Mouse (Mus musculus): ENCODE measurements around the gene Ccni. TPM values are rescaled to one million over a fixed set of nuclear protein-coding genes. Genes with fewer than 3 reads are reported as not detected.

Ccni gene
- total and polyA plus RNA-seq, 3 experiments, result 34.7 to 91.6 (median 82.1) TPM

GRCm38 (mm10) chr5:93183311-93183710 is 23.0 kb downstream of the Ccni start:
- H3K9me3 ChIP-seq (replicated peaks; ENCODE audit: low read length), result no peaks in the 10 kb centered on the region
- peaks cover 45 to 80% of the 10 kb centered on the region in 2 experiments for H3K36me3 ChIP-seq (replicated peaks in 1 of 2; ENCODE audit: control insufficient read depth in 1 of 2, insufficient read depth in 1 of 2, low read length in 1 of 2)
- in situ Hi-C loops (cut with MboI; ENCODE audit: low pct_ligation_motif_present, low pct_unique_long_range_greater_than_20kb, low sequenced_read_pairs), result no loop called here

DNA sequence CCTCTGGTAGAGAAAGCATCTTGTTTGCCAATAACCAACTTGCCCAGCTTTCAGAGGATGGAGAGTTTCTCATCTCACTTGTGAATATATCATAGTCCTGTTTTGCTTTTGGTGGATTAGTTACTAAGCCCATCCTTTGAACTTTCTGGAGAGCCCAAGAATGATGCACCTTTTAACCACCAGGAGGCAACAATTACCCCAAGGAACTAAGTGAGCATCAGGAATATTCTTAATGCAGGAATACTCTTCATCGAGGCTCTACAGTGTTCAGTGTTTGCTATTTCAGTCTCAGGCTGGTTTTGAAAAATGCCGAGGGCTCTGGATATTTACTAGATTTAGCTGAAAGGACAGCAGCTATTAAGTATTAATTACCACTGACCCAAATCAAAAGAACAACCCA is 26.0 kb downstream of the Ccni start:
- in situ Hi-C loops (cut with MboI; ENCODE audit: low pct_ligation_motif_present, low pct_unique_long_range_greater_than_20kb, low sequenced_read_pairs), result no loop called here
- DNase-seq (ENCODE audit: extremely low read depth), result peak; percentile 27
- peaks cover 39 to 79% of the 10 kb centered on the region in 2 experiments for H3K36me3 ChIP-seq (replicated peaks in 1 of 2; ENCODE audit: control insufficient read depth in 1 of 2, insufficient read depth in 1 of 2, low read length in 1 of 2)

More at GRCm38 (mm10) chr5:93183311-93183710, 23.0 kb downstream of the Ccni start:
- Histone ChIP-seq H3K4me3 (replicated peaks in 1 of 3; ENCODE audit: low read depth in 2 of 3, low read length in 2 of 3, poor library complexity in 1 of 3) (no peak overlapping the region), H3K4me1 (ENCODE audit: control insufficient read depth in 1 of 2, insufficient read depth in 2 of 2) (no peaks in the 10 kb centered on the region), H3K27me3 (replicated peaks) (no peaks in the 10 kb centered on the region), H3K27ac (ENCODE audit: insufficient read depth, low read depth) (no peak overlapping the region), H3K79me2 (replicated peaks; ENCODE audit: control insufficient read depth, extremely low read depth, insufficient read depth, poor library complexity, severe bottlenecking) (no peaks in the 10 kb centered on the region), H3K4me2 (ENCODE audit: insufficient read depth, low read depth, poor library complexity, severe bottlenecking) (no peak overlapping the region), H3K9ac (ENCODE audit: insufficient read depth, low read depth) (no peak overlapping the region)
- dilution Hi-C loops (cut with MboI; ENCODE audit: extremely low pct_ligation_motif_present, extremely low pct_unique_long_range_greater_than_20kb, low sequenced_read_pairs), result no loop called here
- DNase-seq (ENCODE audit: extremely low read depth), result no peak
- TF ChIP-seq JUND (conservative IDR thresholded peaks at IDR 0.05; ENCODE audit: low read depth, low read length) (no peak), IRF4 (IDR thresholded peaks at IDR 0.05; ENCODE audit: low read depth, low read length) (no peak), HCFC1 (IDR thresholded peaks at IDR 0.05; ENCODE audit: low read depth, low read length) (no peak), USF1 (IDR thresholded peaks at IDR 0.05; ENCODE audit: low read depth, low read length) (no peak), PAX5 (IDR thresholded peaks at IDR 0.05; ENCODE audit: low read length) (no peak), JUN (IDR thresholded peaks at IDR 0.05; ENCODE audit: insufficient read depth, low read depth, low read length) (no peak), MYC (IDR thresholded peaks at IDR 0.05; ENCODE audit: low read depth, low read length) (no peak), NELFE (IDR thresholded peaks at IDR 0.05; ENCODE audit: low read depth, low read length) (no peak), KAT2A (IDR thresholded peaks at IDR 0.05; ENCODE audit: insufficient replicate concordance, low read length) (no peak), MAFK (IDR thresholded peaks at IDR 0.05; ENCODE audit: insufficient replicate concordance, low read length) (no peak), CHD2 (IDR thresholded peaks at IDR 0.05; ENCODE audit: low read length) (no peak)

GRCm38 (mm10) chr5:93178616-93179015 is 27.7 kb downstream of the Ccni start:
- Histone ChIP-seq H3K4me2 (ENCODE audit: insufficient read depth, low read depth, poor library complexity, severe bottlenecking) (no peak overlapping the region), H3K4me3 (replicated peaks in 1 of 3; ENCODE audit: low read depth in 2 of 3, low read length in 2 of 3, poor library complexity in 1 of 3) (no peak overlapping the region), H3K27ac (ENCODE audit: insufficient read depth, low read depth) (no peak overlapping the region), H3K36me3 (replicated peaks in 1 of 2; ENCODE audit: control insufficient read depth in 1 of 2, insufficient read depth in 1 of 2, low read length in 1 of 2) (peaks cover 45 to 78% of the 10 kb centered on the region in 2 experiments), H3K79me2 (replicated peaks; ENCODE audit: control insufficient read depth, extremely low read depth, insufficient read depth, poor library complexity, severe bottlenecking) (no peaks in the 10 kb centered on the region; the same call in 1 of the 2 replicates), H3K27me3 (replicated peaks) (no peaks in the 10 kb centered on the region), H3K9me3 (replicated peaks; ENCODE audit: low read length) (no peaks in the 10 kb centered on the region), H3K9ac (ENCODE audit: insufficient read depth, low read depth) (no peak overlapping the region), H3K4me1 (ENCODE audit: control insufficient read depth in 1 of 2, insufficient read depth in 2 of 2) (no peaks in the 10 kb centered on the region)
- no peak for DNase-seq (ENCODE audit: extremely low read depth)
- in situ Hi-C loops (cut with MboI; ENCODE audit: low pct_ligation_motif_present, low pct_unique_long_range_greater_than_20kb, low sequenced_read_pairs) (no loop called here), dilution Hi-C loops (cut with MboI; ENCODE audit: extremely low pct_ligation_motif_present, extremely low pct_unique_long_range_greater_than_20kb, low sequenced_read_pairs) (no loop called here)
- TF ChIP-seq ZC3H11A (IDR thresholded peaks at IDR 0.05; ENCODE audit: low read depth, low read length), result no peak
- TF ChIP-seq NELFE (IDR thresholded peaks at IDR 0.05; ENCODE audit: low read depth, low read length), result no peak
- no peak for TF ChIP-seq MAZ (IDR thresholded peaks at IDR 0.05; ENCODE audit: low read depth, low read length)
- TF ChIP-seq USF2 (conservative IDR thresholded peaks at IDR 0.05; ENCODE audit: low read depth, low read length), result no peak
- TF ChIP-seq CHD2 (IDR thresholded peaks at IDR 0.05; ENCODE audit: low read length), result no peak
- TF ChIP-seq HCFC1 (IDR thresholded peaks at IDR 0.05; ENCODE audit: low read depth, low read length), result no peak
- no peak for TF ChIP-seq JUN (IDR thresholded peaks at IDR 0.05; ENCODE audit: insufficient read depth, low read depth, low read length)
- no peak for TF ChIP-seq ELF1 (IDR thresholded peaks at IDR 0.05; ENCODE audit: low read depth, low read length)
- no peak for TF ChIP-seq JUND (conservative IDR thresholded peaks at IDR 0.05; ENCODE audit: low read depth, low read length)
- TF ChIP-seq MYC (IDR thresholded peaks at IDR 0.05; ENCODE audit: low read depth, low read length), result no peak
- TF ChIP-seq NRF1 (IDR thresholded peaks at IDR 0.05; ENCODE audit: low read depth, low read length), result no peak
- no peak for TF ChIP-seq TBP (conservative IDR thresholded peaks at IDR 0.05; ENCODE audit: low read depth, low read length)
- no peak for TF ChIP-seq UBTF (IDR thresholded peaks at IDR 0.05; ENCODE audit: low read depth, low read length)

More for the DNA sequence above, 26.0 kb downstream of the Ccni start:
- Histone ChIP-seq H3K9ac (ENCODE audit: insufficient read depth, low read depth) (no peak overlapping the region), H3K79me2 (replicated peaks; ENCODE audit: control insufficient read depth, extremely low read depth, insufficient read depth, poor library complexity, severe bottlenecking) (no peaks in the 10 kb centered on the region; the same call in 1 of the 2 replicates), H3K9me3 (replicated peaks; ENCODE audit: low read length) (no peaks in the 10 kb centered on the region), H3K27ac (ENCODE audit: insufficient read depth, low read depth) (no peak overlapping the region), H3K27me3 (replicated peaks) (no peaks in the 10 kb centered on the region), H3K4me3 (replicated peaks in 1 of 3; ENCODE audit: low read depth in 2 of 3, low read length in 2 of 3, poor library complexity in 1 of 3) (no peak overlapping the region), H3K4me1 (ENCODE audit: control insufficient read depth in 1 of 2, insufficient read depth in 2 of 2) (no peaks in the 10 kb centered on the region), H3K4me2 (ENCODE audit: insufficient read depth, low read depth, poor library complexity, severe bottlenecking) (no peak overlapping the region)
- TF ChIP-seq POLR2AphosphoS2 (IDR thresholded peaks at IDR 0.05; ENCODE audit: low read depth, low read length) (peak; percentile 50), CTCF (conservative IDR thresholded peaks at IDR 0.05 in 1 of 2, IDR thresholded peaks at IDR 0.05 in 1 of 2; ENCODE audit: low read depth in 2 of 2, low read length in 2 of 2) (peak in 1 of 2 experiments; percentile 64; a peak in 3 of 4 replicates), SMC3 (IDR thresholded peaks at IDR 0.05; ENCODE audit: low read depth, low read length) (peak; percentile 71), HCFC1 (IDR thresholded peaks at IDR 0.05; ENCODE audit: low read depth, low read length) (no peak), RAD21 (IDR thresholded peaks at IDR 0.05; ENCODE audit: low read depth, low read length) (peak; percentile 48)
- dilution Hi-C loops (cut with MboI; ENCODE audit: extremely low pct_ligation_motif_present, extremely low pct_unique_long_range_greater_than_20kb, low sequenced_read_pairs), result no loop called here

All from CH12.LX (cell line).